Mouse (Mus musculus) kidney, postnatal 10 days (tissue): ENCODE measurements around the gene Gm4297.
"Not testable (repeated sequence)": the region's sequence is repeated elsewhere in the genome, so short reads cannot be mapped to it uniquely, and the experiment has no call there.

Source experiments
- DNase-seq: peaks from one replicate; pipeline ENCODE4 v3.0.0; 2021; ENCODE audit warnings: mixed read lengths

The Gm4297 gene

GRCm38 (mm10) chrX:24574795-24575194, at the start of gene Gm4297:
Gene Gm4297, minus strand, starts transcription at chrX:24574895.
- not testable (repeated sequence) for DNase-seq
